Mouse (Mus musculus) stomach, postnatal 0 days (tissue): ENCODE data around the gene Spdye4a.

Source experiments
- CTCF ChIP-seq: IDR thresholded peaks from 2 replicates; pipeline ENCODE4 v1.5.1; 2016; ENCODE audit warnings: antibody characterized with exemption, low read depth, mild to moderate bottlenecking, moderate library complexity
- EP300 ChIP-seq: optimal IDR thresholded peaks from 2 replicates; pipeline ENCODE3; 2016; ENCODE audit warnings: antibody characterized with exemption

DNA sequence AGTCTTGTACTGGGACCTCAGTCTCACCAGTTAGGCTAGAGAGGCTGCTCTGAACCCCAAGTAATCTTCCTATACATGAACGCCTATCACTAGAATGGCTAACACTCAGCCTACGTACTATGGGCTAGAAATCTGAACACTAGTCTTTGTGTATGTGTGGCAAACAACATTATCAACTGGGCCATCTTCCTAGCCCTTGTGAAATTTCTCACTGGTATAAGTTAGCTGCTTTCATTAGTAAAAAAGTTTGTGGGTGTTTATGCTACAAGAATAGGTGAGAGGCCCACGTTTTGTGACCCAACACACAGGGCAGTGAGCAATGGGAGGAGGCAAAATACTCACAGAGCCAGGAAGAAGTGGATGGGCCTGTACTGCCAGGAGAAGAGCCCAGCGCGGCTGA is 5.7 kb downstream of the Spdye4a start:
- no peak for TF ChIP-seq CTCF
- TF ChIP-seq EP300 = no peak
